Mouse (Mus musculus) spleen, adult 2 months (tissue): ENCODE results near the gene Csf2rb.

Experiments
- CTCF ChIP-seq: fragments of 200-500 bp; IDR thresholded peaks from 2 replicates; pipeline ENCODE4 v1.5.1; 2011; ENCODE audit warnings: mild to moderate bottlenecking, inconsistent platforms; ENCODE audit not compliant: insufficient read depth, insufficient read length, insufficient replicate concordance; ENCODE audit errors: extremely low read depth
- POLR2A ChIP-seq: fragments of 200-500 bp; IDR thresholded peaks from 2 replicates; pipeline ENCODE4 v1.6.1; 2011; ENCODE audit warnings: low read depth, low read length, inconsistent platforms

DNA sequence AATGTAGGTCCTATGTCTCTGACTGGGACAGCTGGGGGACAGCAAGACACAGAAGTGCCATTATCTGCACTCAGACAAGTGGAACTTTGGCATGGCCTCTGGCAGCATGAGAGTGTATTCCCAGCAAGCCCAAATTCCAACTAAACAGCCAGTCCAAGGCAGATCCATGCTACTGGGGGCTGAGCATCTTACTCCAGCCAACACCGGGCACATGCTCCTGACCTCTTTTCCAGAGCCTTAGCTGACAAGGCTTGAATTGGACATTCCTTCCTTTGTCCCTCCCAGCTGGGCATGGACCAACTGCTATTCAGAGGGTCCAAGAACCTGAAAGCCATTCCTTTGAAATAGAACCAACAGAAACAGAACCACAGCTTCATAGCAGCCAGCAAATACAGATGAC is 44.1 kb downstream of the Csf2rb start:
- TF ChIP-seq POLR2A (no peak), CTCF (no peak)
